Mouse (Mus musculus): ENCODE measurements at regions not wholly inside any gene's neighbourhood (a gene's known extent, or its start where the extent isn't known, plus 50 kb on each side); places are given as distances from the start of the nearest gene placed in this dataset.
A peak's percentile ranks its signal among the peaks of the same experiment; 100 is the strongest.

DNA sequence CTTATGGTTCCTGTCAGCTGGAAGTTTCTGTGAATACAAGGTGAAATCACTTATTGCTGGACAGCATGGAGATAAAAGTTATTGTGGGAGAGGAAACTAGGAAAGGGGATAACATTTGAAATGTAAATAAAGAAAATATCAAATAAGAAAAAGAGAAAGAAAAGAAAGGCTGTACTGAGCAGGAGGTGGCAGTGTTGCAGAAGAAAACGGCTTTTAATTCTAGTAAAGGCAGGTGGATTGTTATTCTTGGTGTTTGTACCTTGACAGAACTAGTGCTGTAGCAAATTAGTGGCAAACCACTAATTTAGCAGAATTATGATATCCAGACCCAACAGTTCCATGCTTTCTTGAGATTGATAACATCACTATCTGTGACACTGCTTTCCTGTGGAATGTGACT is 52.6 kb downstream of the Gm10358 start:
- DNase-seq (ENCODE audit: low spot score in 2 of 2) = no peak

DNA sequence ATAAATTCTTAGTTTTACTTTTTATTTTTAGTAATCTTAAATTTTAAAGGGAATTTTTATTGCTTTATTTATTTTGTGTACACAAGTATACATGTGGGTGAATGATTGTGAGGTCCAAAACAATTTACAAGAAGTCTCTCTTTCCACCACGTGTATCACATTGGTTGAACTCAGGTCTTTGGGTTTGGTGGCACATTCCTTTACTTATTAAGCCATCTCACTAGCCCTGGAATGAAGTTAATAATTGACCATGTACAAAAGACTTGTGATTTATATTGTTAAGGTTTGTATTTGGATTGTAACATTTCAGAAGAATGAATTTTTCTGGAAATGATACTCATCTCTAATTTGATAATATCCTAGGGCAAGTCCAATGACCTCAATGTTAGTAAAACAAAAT is 56.2 kb downstream of the Gm10358 start:
- DNase-seq (ENCODE audit: low spot score in 2 of 2) = no peak

DNA sequence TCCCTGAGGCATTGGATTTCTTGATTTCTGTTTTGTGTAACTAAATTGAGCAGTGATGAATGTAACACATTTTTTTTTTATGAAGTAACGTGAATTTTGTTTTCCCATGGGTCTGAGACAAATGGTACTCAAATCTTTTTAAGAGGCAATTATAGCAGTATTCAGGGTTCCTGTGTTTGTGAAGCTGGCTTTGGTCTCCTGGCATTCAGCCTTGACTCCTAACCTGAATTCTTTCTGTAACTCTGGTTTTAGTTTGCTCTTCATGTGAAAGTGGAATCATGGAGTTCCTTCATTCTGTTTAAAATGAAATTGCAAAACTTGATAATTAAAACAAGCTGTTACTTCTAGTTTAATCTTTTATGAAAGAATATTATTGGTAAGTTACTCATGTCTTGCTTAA is 58.3 kb downstream of the Gm10358 start:
- DNase-seq (ENCODE audit: low spot score in 2 of 2) = no peak

DNA sequence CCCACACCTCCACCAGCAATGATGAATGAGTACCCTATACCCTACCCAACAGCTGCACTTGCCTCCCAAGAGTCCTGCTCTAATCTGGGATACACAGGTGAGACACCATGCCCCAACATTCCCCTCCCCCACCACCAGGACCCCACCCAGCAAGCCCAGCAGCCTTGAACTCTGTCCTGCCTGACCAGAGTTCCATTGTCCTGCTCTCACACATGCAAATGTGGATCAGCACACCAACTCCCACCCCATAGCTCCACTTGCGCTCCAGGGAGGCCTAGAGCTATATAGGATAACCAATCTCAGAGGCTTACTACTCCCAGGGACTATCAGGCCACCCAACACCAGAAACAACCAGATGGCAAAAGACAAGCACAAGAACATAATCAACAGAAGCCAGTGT is 85.8 kb downstream of the Gm10358 start:
- no peak for DNase-seq (ENCODE audit: low spot score in 2 of 2)

DNA sequence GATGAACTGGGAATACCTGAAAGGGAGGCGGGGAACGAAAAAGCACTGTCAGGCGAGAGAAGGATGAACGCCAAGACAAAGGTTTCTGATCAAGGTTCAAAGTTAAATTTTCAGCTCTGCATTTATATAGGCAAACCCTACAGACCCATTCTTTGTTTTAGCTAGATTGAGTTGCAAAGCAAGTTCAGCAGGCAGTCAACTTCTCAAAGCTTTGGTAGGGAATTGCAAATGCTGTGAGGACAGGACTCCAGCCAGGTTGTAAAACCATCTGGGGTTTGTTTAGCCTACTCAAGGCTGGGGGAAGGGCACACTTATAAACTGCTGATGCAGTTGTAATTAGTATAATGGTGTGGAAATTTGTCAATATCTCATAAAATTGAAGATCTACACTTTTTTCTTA is 87.9 kb downstream of the Gm10358 start:
- DNase-seq (ENCODE audit: low spot score in 2 of 2) = no peak

DNA sequence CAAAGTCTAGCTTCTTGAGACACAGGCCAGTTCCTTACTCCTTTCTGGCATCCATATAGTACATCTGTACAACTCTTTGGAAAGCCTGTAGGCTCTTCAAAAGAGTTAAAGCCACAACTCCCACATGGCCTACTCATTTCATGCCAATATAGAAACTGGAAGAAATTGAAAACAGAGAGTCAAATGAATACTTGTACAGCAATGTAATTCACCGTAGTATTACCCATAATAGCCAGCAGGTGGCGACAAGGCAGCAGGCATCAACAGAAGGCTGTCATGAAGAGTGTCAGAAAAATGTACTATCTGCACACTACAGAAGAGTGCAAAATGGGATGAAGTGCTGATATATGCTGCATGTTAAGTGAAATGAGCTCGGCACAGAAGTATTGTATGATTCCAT is 90.5 kb downstream of the Gm10358 start:
- DNase-seq (ENCODE audit: low spot score in 2 of 2) = peak in 1 of 2 experiments; percentile 41

DNA sequence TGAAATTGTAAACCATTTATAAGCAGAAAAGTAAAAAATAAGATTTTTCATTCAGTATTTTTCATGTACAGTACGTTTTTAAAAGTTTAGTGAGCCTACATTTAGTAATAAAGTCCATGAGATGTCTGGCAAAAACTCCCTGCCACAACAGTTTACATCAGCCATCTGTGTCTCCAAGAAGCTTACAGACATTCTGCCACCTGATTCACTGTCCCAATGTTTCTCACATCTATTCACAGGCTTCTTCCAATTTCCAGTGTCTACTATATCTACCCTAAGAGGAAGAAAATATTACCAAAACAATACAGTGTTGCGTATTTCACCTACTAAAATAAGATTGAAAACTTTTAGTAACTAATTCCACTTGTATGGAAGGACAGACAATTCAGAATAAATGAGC is 95.7 kb downstream of the Rasd2 start:
- no peak for DNase-seq (ENCODE audit: low spot score in 2 of 2)

DNA sequence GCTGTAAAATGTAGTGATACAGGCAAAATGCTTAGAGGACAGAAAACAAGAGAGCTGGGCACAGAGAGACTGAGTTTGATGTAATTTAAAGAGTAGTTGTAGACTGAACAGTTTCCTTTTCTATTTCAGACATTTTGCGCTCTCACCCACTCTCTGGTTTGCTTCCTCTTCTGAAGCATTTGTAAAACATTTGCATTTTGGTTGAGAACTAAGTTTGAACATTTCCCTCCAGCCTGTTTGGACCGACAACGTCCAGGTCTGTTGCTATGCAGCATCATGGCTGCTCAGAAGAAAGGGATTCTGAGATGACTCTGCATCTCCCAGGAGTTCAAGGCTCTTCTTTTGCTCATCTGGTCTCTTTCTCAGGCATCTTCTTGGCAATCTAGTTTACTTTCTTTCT is 78.2 kb downstream of the Rasd2 start:
- no peak for DNase-seq (ENCODE audit: low spot score in 2 of 2)

DNA sequence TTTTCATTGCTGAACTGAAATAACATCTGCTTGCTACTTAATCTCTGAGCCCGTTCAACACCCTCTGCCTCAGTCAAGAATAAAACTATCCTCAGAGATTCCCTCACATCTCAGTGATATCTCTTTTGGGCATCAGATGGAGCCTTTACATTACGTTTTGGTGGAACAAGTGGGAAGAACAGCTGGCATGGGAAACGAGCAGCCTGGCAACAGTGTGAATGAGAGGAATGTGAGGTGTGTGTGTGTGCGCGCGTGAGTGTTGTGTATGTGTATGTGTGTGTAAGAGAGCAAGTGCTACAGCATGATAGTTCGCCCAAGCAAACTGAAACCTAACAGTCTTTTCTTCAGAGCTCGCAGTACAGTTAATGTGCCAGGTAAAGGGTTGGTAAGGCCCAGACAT is 76.2 kb downstream of the Rasd2 start:
- DNase-seq (ENCODE audit: low spot score in 2 of 2) = no peak

Data from gastrocnemius, postnatal 4 days (tissue).